Mouse (Mus musculus) myocyte (in vitro differentiated cells): ENCODE results near the gene Epb41.

Experiments used
- MYOG ChIP-seq, 3 experiments: IDR thresholded peaks; one replicate each; pipeline ENCODE4 v1.6.1; 2011; ENCODE audit warnings: control low read depth in 2 of 3, low read depth in 2 of 3, mild to moderate bottlenecking in 2 of 3; ENCODE audit not compliant: insufficient read length in 2 of 3, control insufficient read depth in 1 of 3, insufficient read depth in 1 of 3
- POLR2A ChIP-seq: IDR thresholded peaks from one replicate; pipeline ENCODE4 v1.6.1; 2011; ENCODE audit warnings: low read depth, mild to moderate bottlenecking, control low read depth, moderate library complexity; ENCODE audit not compliant: insufficient read length
- POLR2AphosphoS2 ChIP-seq: IDR thresholded peaks from one replicate; pipeline ENCODE4 v1.6.1; 2011; ENCODE audit warnings: low read depth, control low read depth; ENCODE audit not compliant: insufficient read length
- USF1 ChIP-seq: IDR thresholded peaks from one replicate; pipeline ENCODE4 v1.6.1; 2011; ENCODE audit warnings: low read depth, mild to moderate bottlenecking, control low read depth, moderate library complexity

DNA sequence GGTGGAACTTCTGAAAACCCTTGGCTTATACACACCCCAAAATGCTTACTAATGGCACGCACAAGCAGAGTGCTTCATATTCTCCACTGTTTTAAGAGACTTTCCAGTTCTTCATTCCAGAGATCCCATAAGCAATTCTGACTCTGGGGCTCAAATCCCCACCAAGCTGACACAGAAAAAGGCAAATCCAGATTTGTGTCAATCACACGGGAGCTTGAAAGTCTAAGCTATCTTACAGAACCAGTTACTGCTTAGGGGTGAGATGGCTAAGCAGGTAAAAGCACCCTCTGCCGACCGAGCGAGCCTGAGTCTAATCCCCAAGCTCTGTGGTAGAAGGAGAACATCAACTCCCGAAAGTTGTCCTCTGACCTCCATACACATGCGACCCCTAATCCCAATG, 76.5 kb downstream of the Epb41 start:
- TF ChIP-seq POLR2A (no peak), MYOG (IDR thresholded peaks at IDR 0.05; ENCODE audit: control insufficient read depth in 1 of 3, insufficient read depth in 1 of 3, insufficient read length in 2 of 3, low read depth in 2 of 3) (no peak), USF1 (no peak), POLR2AphosphoS2 (no peak)
